Mouse (Mus musculus) left cerebral cortex, postnatal 4 days (tissue): ENCODE measurements around the gene Mvp. TPM values are rescaled to one million over a fixed set of nuclear protein-coding genes. Genes with fewer than 3 reads are reported as not detected.

Source experiments
- DNase-seq: peaks from one replicate; pipeline ENCODE4 v3.0.0-alpha.2; 2022
- intact Hi-C: fragments of 180-260 bp; cut with DNase I; formaldehyde crosslinking; loops from one replicate; pipeline ENCODE4 v1.15.1; 2025
- total RNA-seq, 2 experiments: library from RNA; stranded (reverse); gene quantifications; 2 replicates each; pipeline ENCODE4 v1.2.3; 2021

Gene Mvp
- 1 to 10 TPM; 5.4 to 6.0 TPM for total RNA-seq

GRCm38 (mm10) chr7:127014320-127014719, at the start of gene Mvp:
Gene Mvp, minus strand, starts transcription at chr7:127014621.
- DNase-seq = no peak

GRCm38 (mm10) chr7:127055026-127055585, 40.7 kb upstream of the Mvp start:
- intact Hi-C loops = no loop called here
- no peak for DNase-seq

More at GRCm38 (mm10) chr7:127014320-127014719, at the start of gene Mvp:
- intact Hi-C loops = no loop called here

GRCm38 (mm10) chr7:127041851-127042672, 27.6 kb upstream of the Mvp start, which contains the start of gene Kif22:
Gene Kif22, minus strand, starts transcription at chr7:127042471.
- DNase-seq = peak; percentile 90
- intact Hi-C loops = no loop called here

GRCm38 (mm10) chr7:127031244-127031643, 16.8 kb upstream of the Mvp start:
- intact Hi-C loops = no loop called here
- no peak for DNase-seq

- intact Hi-C loops = no loop called here
- no peak for DNase-seq
Observed at GRCm38 (mm10) chr7:127030172-127030571, 15.8 kb upstream of the Mvp start.

- DNase-seq = peak; percentile 44
- intact Hi-C loops = no loop called here
Observed at GRCm38 (mm10) chr7:127027885-127028284, 13.5 kb upstream of the Mvp start.

- peak; percentile 100 for DNase-seq
- intact Hi-C loops = no loop called here
Observed at GRCm38 (mm10) chr7:127026984-127027726, 12.7 kb upstream of the Mvp start, which contains the start of gene Maz. Gene Maz, minus strand, starts transcription at chr7:127027037.

- DNase-seq = no peak
- intact Hi-C loops = no loop called here
Observed at GRCm38 (mm10) chr7:127026616-127026983, 12.2 kb upstream of the Mvp start.

- intact Hi-C loops = no loop called here
Observed at GRCm38 (mm10) chr7:127026161-127026600, 11.8 kb upstream of the Mvp start.

GRCm38 (mm10) chr7:127025556-127026160, 11.2 kb upstream of the Mvp start:
- peak; percentile 54 for DNase-seq
- intact Hi-C loops = no loop called here

More at GRCm38 (mm10) chr7:127026161-127026600, 11.8 kb upstream of the Mvp start:
- DNase-seq = peak; percentile 87

GRCm38 (mm10) chr7:127024755-127025555, 10.5 kb upstream of the Mvp start:
- DNase-seq = peak; percentile 82
- intact Hi-C loops = no loop called here

GRCm38 (mm10) chr7:127023896-127024690, 9.7 kb upstream of the Mvp start:
- no peak for DNase-seq
- intact Hi-C loops = no loop called here

GRCm38 (mm10) chr7:127023272-127023691, 8.9 kb upstream of the Mvp start:
- intact Hi-C loops = no loop called here
- no peak for DNase-seq

- DNase-seq = no peak
- intact Hi-C loops = no loop called here
Observed at GRCm38 (mm10) chr7:127022528-127023271, 8.3 kb upstream of the Mvp start.

- DNase-seq = no peak
Observed at GRCm38 (mm10) chr7:127021563-127022527, 7.4 kb upstream of the Mvp start.

GRCm38 (mm10) chr7:127020901-127021562, 6.6 kb upstream of the Mvp start, which contains the start of the genes Gm42742 and Prrt2:
Gene Gm42742, minus strand, starts transcription at chr7:127021097.
Gene Prrt2, minus strand, starts transcription at chr7:127021211.
- intact Hi-C loops = no loop called here
- DNase-seq = peak; percentile 81

More at GRCm38 (mm10) chr7:127021563-127022527, 7.4 kb upstream of the Mvp start:
- intact Hi-C loops = no loop called here

GRCm38 (mm10) chr7:127020491-127020890, 6.1 kb upstream of the Mvp start:
- intact Hi-C loops = no loop called here
- DNase-seq = no peak
